Mouse (Mus musculus): ENCODE measurements around the gene Phf23.

GRCm38 (mm10) chr11:69956218-69956617 is 39.4 kb upstream of the Phf23 start:
- 0 out of 2 replicates have a peak, but pooled peaks have one; percentile 4 for TF ChIP-seq CTCF (conservative IDR thresholded peaks at IDR 0.05; ENCODE audit: insufficient read depth, insufficient read length, low read depth, low read length)
- TF ChIP-seq POLR2A (IDR thresholded peaks at IDR 0.05; ENCODE audit: low read depth, low read length): no peak
